Comparison of ENCODE assay signal across 22 mouse cellular contexts in the genomic region with DNA sequence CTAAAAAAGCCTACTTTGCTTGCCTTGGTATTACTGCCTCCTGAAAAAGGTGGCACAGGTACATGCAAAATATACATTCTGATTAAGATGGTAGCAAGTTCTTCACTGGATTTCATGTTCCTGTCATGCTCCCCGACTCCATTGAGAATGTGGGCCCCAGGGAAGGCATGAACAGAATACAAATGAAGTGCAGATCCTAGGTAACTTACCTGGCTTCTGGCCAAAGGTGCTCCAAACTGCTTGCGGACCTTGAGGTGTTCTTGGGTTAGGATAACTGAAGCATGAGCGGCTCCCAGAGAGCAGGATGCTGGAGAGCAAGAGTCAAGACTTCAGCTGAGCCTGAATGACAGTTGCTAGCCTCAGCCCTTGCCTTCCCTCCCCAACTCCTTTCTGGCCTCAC. TPM values are rescaled to one million over a fixed set of nuclear protein-coding genes. Genes with fewer than 3 reads are reported as not detected.
"Had no signal": no experiment of that assay in that cellular context is flagged by ENCODE, and none has a peak within 500 bp of the region (broad histone marks: within the 10 kb centered on the region; RNA-seq: fewer than 3 reads in every experiment).

No protein-coding gene starts in this region.

- H3K9me3 ChIP-seq: midbrain, embryonic 10.5 days; midbrain, embryonic 12.5 days; neural tube, embryonic 13.5 days; stomach, embryonic 15.5 days had no signal

- DNase-seq: lung, embryonic 14.5 days; lung, postnatal 10 days; lung, postnatal 4 days; midbrain, embryonic 14.5 days; right cerebral cortex, postnatal 14 days; thymus, adult 2 months; thymus, postnatal 25 days; thymus, postnatal 4 days had no signal

- ATAC-seq: midbrain, embryonic 16.5 days had no signal

- H3K4me2 ChIP-seq: lung, embryonic 14.5 days; midbrain, embryonic 12.5 days; neural tube, embryonic 13.5 days; stomach, embryonic 15.5 days had no signal

- H3K4me3 ChIP-seq: midbrain, embryonic 10.5 days; midbrain, embryonic 12.5 days; myocyte; neural tube, embryonic 13.5 days; stomach, embryonic 15.5 days had no signal

- H3K9ac ChIP-seq: lung, embryonic 14.5 days; midbrain, embryonic 12.5 days; neural tube, embryonic 13.5 days; stomach, embryonic 15.5 days had no signal

- H3K27me3 ChIP-seq: midbrain, embryonic 12.5 days; neural tube, embryonic 13.5 days; stomach, embryonic 15.5 days had no signal

- H3K27ac ChIP-seq: midbrain, embryonic 10.5 days; midbrain, embryonic 12.5 days; neural tube, embryonic 13.5 days; stomach, embryonic 15.5 days; stomach, postnatal 0 days had no signal

- H3K4me1 ChIP-seq: midbrain, embryonic 10.5 days; midbrain, embryonic 12.5 days; neural tube, embryonic 13.5 days; stomach, embryonic 15.5 days had no signal

RNA-seq across cellular contexts. Expression of gene Gm1110, which starts 55.9 kb away (rescaled TPM):
- total RNA-seq: megakaryocyte, adult 5-6 weeks; megakaryocyte-erythroid progenitor cell, adult 5-6 weeks; neutrophil, adult 5-6 weeks had no signal
- polyA plus RNA-seq: lung, embryonic 14.5 days; lung, embryonic 16.5 days; midbrain, embryonic 10.5 days; midbrain, embryonic 12.5 days; midbrain, embryonic 14.5 days; myocyte; neural tube, embryonic 11.5 days; neural tube, embryonic 13.5 days; spleen, adult 2 months; stomach, embryonic 15.5 days; testis, adult 2 months; thymus, adult 2 months had no signal
